Mouse (Mus musculus) layer of hippocampus, postnatal 14 days (tissue): ENCODE measurements around the gene Oxa1l. TPM values are rescaled to one million over a fixed set of nuclear protein-coding genes. Genes with fewer than 3 reads are reported as not detected.
"Not testable (repeated sequence)": the region's sequence is repeated elsewhere in the genome, so short reads cannot be mapped to it uniquely, and the experiment has no call there.

Experiments
- DNase-seq, 2 experiments: peaks; one replicate each; pipeline ENCODE4 v3.0.0; 2021 to 2022; ENCODE audit warnings: low spot score in 2 of 2, mixed read lengths in 1 of 2
- long read RNA-seq, 2 experiments: library from polyadenylated mRNA; stranded (forward); transcript quantifications; one replicate each; pipeline ENCODE4 v2.0.0; 2021
- total RNA-seq, 2 experiments: library from RNA; stranded (reverse); gene quantifications; 2 replicates each; pipeline ENCODE4 v1.2.3; 2021

Oxa1l gene
- total RNA-seq, result 10 to 100 TPM; 57.3 to 59.2 TPM
- long read RNA-seq, experiment 1, transcript Oxa1l-201 (10 exons, 2,538 nt), result major isoform, 30 of 46 reads
- long read RNA-seq, experiment 1, partial matches to known transcripts, result 8 of 46 reads
- long read RNA-seq, experiment 1, other reads (novel, unspliced or antisense), result 6 of 46 reads
- long read RNA-seq, experiment 2, transcript Oxa1l-201 (10 exons, 2,538 nt), result major isoform, 26 of 46 reads
- long read RNA-seq, experiment 2, partial matches to known transcripts, result 8 of 46 reads
- long read RNA-seq, experiment 2, other reads (novel, unspliced or antisense), result 12 of 46 reads

DNA sequence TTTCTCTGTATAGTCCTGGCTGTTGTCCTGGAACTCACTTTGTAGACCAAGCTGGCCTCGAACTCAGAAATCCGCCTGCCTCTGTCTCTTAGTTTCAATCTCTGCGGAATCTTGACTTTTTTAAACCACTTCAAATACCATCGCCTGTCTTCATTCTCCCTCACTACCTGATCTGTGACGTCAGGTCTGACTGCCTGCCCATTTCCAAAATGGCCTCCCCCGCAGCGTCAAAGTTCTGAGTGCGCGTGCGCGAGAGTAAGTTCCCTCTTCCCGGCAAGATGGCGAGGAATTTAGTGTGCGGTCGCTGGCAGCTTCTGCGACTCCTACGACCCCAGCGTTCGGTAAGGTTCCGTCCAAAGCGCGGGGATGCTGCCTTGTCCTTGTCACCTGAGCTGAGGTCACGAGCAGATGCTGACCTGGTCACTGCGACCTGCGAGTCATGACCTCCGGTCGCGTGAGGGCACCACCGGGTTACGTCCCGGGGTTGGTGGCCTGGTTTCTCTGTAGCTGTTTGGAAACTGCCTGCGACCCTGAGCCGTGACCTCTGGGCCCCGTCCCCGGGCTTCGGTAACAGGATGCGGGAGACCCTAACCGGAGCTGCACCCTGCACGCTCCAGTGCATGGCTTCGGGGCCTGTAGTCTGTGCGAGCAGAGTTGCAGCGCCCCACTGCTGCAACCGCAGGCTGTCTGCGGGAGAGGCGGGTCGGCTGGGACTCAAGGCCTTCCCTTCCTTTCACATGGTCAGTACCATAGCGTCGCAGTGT lies at the start of gene Oxa1l:
Oxa1l (plus strand) TSS at position 258 of the 764 bp plus-strand sequence.
- peak; percentile 96 to 97 for DNase-seq

DNA sequence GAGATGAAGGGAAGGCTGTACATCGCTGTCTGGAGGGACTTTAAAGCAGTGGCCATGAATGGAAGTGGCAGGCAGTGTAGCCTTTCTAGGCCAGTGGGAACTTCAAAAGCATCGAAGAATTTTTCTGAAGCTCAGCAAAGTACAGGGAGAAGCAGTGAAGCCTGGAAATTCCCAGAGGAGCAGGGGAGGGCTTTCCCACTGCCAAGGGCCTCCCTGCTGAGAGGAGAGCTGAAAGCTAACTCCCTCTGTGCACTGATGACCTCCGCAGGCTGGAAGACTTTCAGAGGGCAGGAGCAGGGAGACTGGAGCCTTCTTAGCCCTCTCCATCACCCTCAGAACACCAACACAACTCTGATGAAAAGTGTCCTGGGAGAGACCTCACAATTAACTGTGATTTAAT lies 48.9 kb upstream of the Oxa1l start:
- DNase-seq, result no peak

DNA sequence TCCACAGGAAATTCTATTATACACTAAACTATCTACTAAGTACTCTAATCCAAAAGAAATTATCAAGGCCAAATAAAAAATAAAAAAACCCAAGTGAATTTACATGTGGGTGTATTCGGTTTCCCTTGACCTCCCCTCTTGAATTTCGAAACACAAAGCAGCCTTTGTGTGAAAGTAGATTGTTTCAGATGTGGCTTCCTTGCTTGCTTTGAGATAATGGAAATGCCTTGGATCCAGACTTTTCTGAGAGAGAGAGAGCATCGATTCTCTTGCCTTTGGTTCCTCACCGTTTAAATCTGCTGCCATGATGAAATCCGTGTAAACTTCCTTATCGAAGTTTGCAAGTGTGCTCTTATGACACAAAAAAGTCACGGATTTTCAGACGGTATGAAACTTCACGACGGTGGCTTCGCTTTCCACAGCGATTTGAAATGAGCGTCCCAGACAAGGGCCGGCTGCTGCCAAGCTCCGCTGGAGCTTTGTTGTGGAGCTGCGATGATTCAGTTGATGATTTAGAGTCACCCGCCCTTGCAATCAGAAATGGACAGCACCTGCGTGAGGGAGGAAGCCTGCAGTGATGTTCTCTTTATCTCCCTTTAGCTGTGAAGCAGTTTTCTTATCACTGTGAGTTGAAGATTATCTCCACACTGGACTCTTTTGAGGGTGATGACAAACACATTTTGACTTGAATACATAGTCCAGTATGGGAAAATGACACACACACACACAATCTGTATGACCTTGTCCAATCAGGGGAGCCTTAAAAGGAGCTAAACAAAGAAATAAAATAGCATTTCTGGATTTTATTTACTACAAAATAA lies 38.9 kb upstream of the Oxa1l start:
- no peak for DNase-seq

DNA sequence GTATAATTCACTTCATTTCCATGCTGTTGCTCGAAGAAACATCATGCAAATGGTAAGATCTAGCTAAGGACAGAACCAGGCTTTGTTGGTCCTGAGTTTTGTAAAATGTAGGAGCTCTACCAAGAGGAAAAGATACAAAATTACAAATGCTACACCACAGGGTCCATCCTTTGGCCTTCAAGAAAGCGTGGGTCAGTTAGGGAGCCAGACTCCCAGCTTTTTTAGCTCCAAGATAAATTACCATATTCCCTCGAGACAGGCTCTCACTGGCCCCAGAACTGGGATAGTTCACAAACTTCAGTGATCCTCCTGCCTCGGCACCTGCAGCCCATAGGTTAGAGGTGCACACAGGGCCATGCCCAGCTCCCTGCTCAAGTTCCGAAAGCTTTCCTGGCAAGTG lies 36.1 kb upstream of the Oxa1l start:
- no peak for DNase-seq

DNA sequence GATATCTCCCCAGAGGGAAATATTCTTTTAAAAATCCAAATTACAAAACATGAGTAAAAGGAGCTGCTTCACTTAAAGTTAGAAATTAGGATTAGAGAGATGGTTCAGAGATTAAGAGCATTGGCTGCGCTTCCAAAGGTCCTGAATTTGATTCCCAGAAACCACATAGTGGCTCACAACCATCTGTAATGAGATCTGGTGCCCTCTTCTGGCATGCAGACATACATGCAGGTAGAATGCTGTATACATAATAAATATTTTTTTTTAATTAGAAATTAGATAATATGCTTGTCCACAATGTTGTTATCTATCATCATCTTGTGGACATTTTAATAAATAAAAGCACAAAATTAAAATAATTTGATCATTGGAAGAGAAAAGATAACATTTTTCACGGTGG lies 32.1 kb upstream of the Oxa1l start:
- no peak for DNase-seq

DNA sequence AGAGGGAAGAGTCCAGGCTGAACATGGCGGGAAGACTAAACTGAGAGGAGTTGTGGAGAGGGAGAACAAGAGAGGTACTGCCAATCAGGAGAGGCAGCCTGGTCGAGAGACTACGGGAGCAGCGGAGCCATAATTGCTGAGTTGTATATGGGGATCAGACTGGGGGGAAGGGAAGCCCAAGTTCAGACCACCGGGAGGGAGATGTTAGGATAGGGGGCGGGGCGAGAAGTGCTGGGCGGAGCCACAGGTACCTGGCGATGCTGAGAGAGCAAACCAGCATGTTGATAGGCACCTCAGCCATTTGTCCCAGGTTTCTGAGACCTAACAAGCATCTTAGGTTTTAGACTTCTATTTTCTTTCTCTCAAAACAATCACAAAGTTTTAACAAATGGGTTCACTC lies 31.4 kb upstream of the Oxa1l start:
- DNase-seq, result no peak

DNA sequence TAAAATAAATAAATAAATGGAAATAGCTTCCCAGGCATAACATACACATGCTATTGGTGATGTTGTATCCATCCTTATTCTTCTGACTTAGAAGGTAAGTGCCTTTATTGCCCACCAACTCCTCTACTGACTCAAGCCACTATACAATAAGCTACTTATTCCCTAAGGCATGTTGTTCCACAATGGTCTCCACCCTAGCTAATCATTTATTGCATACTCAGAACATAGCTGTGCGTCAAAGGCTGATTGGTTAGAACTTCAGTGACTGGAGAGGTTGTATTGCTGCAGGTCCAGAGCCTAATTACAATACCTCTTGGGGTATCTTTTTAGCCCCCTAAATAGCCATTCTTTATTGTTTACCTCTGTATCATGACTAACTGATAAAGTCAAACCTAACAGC lies 29.5 kb upstream of the Oxa1l start:
- no peak for DNase-seq

DNA sequence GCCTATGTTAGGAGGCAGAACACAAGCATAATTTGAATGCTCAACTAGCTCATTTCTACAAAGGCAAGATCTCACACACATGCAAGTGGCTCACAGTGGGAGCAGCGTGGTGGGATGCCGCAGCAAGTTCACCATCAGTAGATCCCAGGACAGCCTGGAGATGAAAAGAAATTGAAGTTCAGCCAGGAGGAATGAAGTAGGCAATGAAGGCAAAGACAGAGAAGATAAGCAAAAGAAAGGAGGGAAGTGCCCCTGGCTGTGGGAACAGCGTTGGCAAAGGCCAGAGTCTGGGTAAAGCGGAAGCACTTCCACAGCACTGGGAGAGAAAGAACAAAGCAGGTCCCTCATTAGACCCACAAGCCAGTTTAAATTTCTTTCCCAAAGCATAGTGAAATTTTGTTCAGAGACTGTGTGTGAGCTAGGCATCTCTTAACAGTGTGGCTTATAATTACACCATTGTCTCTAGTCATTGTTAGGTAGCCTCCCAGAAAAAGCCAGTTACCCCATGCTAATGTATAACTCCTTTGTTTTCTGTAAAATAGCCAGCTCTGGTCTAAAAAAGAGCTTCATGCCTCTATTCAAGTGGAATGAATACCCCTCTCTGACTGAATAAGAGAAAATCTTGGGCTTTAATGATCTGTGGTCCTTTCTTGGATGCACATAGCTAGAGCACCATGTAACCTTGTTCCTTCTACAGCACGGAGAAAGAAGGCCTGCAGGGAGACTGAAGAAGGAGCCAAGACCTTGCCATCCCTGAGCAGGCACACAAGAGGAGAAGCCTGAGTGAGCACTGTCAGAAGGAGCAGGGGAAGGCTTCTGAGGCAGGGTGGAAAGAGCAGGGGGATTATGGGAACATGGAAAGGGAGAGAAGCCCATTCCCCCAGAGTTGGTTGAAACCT lies 28.2 kb upstream of the Oxa1l start:
- DNase-seq, result peak in 1 of 2 experiments; percentile 1

DNA sequence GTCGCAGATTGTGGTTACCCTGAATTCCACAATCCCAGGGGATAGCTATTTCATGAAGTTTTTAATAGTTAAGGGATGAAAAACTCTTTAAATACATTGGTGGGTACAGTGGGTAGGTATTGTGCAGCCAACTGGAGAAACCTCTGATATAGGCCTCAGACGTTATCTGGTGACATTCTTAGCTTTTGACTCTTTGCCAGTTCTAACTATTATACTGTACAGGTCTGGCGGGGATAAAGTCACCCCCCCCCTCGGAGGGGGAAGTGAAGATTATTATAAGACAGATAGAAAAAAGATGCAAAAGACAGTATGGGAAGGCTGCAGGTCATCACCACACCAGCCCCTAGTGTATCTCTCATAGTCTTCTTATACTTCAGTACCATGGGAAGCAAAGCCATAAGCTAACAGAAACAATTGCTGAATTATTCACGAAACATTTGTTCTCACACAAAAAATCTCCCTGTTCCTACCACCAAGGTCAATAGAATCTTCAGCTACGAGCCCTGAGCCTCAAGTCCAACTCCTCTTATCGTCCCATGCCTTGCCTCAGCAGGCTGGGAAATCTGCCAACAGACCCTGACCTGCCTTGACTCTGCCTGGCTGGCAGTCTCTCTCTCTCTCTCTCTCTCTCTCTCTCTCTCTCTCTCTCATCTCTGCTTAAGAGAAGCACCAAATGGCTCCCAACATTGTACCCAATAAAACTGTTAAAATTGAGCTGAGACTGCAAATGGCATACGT lies 27.0 kb upstream of the Oxa1l start:
- DNase-seq, result no peak

DNA sequence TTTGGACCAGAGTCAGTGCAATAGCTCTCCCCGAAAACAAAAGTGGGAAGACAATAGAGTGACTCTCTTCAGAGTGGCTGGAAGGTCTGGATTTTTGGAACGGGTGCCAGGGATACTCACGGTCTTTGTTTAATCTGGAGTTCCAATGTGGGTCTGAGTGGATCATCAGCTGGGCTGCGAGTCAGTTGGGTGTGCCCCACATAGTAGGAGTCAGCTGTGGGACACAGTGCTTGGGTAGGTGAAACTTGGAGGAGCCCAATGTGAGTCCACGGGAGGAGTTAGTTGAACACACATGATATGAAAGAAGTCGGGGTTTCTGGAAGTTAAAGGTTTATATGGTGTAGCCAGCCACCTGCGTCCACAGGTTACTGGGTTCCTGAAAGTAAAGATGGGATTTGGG lies 19.8 kb upstream of the Oxa1l start:
- no peak for DNase-seq

DNA sequence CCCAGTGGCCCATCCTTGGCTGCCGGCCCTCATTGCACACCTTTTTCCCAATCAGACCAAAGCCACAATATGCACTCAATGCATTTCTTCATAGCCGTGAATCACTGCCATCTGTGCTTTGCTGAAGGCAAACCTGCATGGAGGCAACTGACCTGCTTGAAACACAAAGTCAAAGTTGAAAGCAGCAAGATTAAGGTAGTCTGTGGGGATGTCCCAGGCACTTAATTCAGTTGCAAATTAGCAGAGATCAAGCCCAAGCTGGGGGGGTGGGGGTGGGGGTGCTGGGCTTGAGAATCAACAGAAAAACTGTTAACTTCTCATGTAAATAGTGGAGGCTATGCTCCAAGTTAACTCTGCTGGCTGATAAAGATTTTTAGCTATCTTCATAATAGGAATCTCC lies 18.8 kb upstream of the Oxa1l start:
- DNase-seq, result not testable (repeated sequence)

DNA sequence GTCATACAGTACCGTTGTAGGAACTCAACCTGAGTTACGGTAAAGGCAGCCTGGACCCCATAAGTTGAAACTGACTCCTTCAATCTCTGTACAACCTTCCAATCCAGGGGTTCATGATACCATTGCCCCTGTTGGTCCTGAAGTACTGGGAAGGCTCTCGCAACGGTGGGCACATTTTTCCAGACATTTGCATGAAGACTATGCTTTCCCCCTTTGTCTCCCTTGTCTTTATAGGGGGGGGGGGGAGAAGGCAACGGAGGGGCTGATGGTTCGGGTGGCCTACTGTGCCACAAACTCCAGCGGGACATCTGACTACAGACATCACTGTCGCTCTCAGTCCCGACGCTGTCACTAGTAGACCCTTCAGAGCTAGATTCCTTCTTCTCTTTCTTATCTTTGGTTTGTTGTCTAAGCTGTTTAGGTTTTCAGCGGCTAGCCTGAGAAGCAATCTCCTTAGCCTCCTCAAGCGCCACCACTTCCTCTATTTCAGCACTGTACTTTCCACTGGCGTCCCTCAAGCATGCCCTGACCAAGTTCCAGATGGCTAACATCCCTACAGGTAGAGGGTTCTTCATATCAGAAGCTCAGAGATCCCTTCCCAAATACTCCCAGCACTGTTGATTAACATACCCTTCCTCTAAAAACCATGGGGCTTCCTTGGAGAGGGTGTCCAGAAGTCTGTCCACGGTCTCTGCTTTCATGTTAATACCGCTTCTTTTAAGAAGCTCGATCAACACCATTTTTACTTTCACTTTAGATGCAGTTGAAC lies 9.7 kb upstream of the Oxa1l start:
- not testable (repeated sequence) for DNase-seq

DNA sequence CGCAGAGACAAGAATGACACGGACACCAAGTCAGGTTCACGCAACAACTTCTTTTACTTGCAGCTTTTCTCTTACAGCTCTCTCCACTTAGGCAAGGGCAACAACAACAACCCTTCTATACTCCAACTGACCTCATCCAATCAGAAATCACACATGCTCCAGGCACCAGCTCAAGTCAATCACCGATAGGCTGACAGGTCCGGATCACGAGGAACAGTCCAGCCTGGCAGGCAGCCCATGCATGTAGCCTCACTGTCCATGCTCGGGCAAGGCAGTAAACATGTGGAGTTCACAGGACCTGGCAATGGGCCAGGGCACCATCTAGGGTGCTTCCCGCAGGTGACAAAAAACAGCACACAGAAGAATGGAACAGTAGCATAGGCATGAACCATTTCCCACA lies 8.3 kb upstream of the Oxa1l start:
- DNase-seq, result no peak

DNA sequence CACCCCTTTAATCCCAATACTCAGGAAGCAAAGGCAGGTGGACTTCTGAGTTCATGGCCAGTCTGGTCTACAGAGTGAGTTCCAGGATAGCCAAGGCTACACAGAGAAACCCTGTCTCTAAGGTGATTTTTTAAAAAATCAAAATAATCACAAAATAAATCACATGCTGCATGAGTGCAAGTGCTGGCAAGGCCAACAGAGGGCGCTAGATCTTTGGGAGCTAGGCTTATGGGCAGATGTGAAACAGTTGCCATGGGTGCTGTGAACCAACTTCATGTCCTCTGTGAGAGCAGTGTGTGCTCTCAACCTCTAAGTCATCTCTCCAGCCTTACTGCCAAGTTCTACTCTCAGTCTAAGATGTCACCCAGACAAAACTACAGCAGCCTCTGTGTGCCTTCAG lies 6.2 kb upstream of the Oxa1l start:
- no peak for DNase-seq

DNA sequence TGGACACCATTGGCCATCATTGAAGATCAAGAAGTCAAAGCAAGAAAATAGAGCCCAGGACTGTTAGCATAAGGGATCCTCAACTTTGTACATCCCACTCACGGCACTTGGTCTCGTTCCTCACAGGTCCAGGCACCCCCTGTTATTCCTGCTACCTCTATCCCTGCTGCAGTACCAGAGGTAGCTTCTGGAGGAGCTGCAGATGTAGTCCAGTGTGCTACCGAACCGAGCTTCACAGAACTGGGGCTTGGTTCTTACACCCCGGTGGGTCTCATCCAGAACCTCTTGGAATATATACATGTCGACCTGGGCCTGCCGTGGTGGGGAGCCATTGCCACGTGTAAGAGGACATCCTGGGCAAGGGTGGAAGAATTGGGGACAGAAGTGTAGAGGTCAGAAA lies 2.5 kb downstream of the Oxa1l start:
- no peak for DNase-seq

DNA sequence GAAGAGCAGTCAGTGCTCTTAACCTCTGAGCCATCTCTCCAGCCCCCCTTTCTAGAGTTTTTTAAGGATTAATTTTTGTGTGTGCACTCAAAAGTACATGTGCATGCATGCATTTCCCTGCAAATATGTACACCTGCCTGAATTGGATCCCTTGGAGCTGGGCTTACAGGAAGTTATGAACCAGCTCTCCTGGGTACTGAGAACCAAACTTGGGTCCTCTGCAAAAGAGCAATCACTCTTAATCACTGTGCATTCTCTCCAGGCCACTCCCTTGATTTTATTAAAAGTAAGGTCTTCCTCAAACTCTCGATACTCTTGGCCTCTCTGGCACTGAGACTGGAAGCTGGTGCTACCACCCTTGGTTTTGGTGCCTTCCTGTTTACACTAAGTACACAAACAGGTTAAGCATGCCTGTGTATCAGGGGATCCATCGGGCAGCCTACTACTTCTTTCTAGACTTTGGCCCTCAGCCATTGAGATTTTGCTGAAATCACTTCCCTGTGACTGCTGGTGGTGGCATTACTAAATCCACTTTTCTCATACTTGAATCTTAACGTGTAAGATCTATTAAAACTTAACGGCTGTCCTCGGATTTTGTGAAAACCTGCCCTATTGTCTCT lies 4.5 kb downstream of the Oxa1l start:
- no peak for DNase-seq

DNA sequence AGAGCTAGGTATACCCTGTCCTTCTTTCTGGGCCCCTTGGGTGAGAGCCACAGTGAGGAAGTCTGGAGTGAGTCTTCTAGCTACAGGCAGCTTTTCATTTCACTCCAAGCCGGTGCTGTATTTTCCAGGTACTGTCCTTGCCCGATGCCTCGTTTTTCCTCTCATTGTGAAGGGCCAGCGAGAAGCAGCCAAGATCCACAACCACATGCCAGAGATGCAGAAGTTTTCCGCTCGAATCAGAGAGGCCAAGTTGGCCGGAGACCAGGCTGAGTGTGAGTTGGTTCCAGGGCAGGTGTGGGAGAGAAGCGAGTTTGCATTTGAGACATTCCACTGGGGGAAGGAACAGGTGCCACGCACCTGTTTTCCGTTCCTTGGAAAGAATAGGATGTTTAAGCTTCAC lies 5.9 kb downstream of the Oxa1l start:
- no peak for DNase-seq

DNA sequence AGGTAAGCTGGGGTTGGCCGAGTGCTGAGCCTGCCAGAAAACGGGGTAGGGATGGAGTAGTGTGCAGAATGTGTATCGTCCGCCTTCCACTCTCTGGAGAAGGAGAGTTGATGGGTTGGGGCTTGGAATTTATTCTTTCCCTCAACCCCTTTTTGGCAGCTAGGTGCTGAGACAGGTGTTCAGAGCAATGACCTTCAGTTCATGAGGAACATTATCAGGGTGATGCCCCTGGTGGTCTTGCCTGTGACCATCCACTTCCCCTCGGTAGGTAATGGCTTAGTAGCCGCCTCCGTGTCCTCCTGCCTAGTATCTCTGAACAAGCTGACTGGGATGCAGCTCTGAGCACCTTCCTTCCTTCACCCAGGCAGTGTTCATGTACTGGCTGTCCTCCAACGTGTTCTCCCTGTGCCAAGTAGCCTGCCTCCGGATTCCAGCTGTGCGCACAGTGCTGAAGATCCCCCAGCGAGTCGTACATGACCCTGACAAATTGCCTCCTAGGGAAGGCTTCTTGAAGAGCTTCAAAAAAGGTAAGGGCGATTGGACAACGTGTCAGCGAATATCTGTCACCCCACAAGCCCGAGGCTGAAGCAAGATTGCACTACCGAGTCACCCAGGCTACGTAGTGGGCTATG lies 6.9 kb downstream of the Oxa1l start:
- no peak for DNase-seq

DNA sequence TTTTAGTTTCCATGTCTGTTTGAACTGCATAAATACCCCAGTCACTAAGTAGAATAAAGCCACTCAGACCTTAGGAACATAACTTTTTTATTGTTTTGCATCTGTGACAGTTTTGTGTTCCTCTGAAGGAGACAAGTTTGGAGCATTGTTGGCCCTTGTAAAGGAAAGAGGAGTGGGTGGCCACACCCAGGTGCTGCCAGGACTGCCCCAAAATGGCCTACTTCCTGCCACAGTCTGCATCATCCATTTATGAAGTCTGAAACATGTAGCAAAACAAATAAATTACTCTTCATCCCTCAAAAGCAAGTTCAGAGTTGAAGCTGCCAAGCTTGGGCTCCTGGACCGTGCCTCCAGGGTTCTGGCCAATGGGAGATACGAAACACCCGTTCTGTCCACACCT lies 8.7 kb downstream of the Oxa1l start:
- DNase-seq, result no peak
